Comparison of ENCODE assay signal across 17 mouse cellular contexts in genomic region chr9:50704907-50705306, GRCm38 (mm10). TPM values are rescaled to one million over a fixed set of nuclear protein-coding genes. Genes with fewer than 3 reads are reported as not detected.
"Had no signal": no experiment of that assay in that cellular context is flagged by ENCODE, and none has a peak within 500 bp of the region (broad histone marks: within the 10 kb centered on the region; RNA-seq: fewer than 3 reads in every experiment).

No protein-coding gene starts in this region.

- H3K36me3 ChIP-seq: stomach, embryonic 15.5 days had no signal

- H3K9ac ChIP-seq: neural tube, embryonic 15.5 days; stomach, embryonic 15.5 days had no signal

- H3K27me3 ChIP-seq: neural tube, embryonic 15.5 days; stomach, embryonic 15.5 days had no signal

- H3K4me3 ChIP-seq: neural tube, embryonic 15.5 days; stomach, embryonic 15.5 days had no signal

- H3K9me3 ChIP-seq: neural tube, embryonic 15.5 days; stomach, embryonic 15.5 days had no signal

- H3K4me2 ChIP-seq: neural tube, embryonic 15.5 days; stomach, embryonic 15.5 days had no signal

- H3K27ac ChIP-seq: neural tube, embryonic 15.5 days; stomach, embryonic 15.5 days; stomach, postnatal 0 days had no signal

- DNase-seq: retina, postnatal 1 day; right cerebral cortex, adult 18-20 months; right cerebral cortex, postnatal 14 days; right cerebral cortex, postnatal 25 days; right cerebral cortex, postnatal 4 days; spleen, adult 18-20 months; thymus, adult 18-20 months; thymus, adult 2 months; thymus, postnatal 14 days; thymus, postnatal 25 days; thymus, postnatal 36 days; thymus, postnatal 4 days had no signal

RNA-seq across cellular contexts. Expression of gene Dixdc1, which starts 34.4 kb away (rescaled TPM):
- total RNA-seq: neutrophil, adult 5-6 weeks had no signal

RNA-seq across cellular contexts. Expression of gene 2310030G06Rik, which starts 41.4 kb away (rescaled TPM):
- total RNA-seq: neutrophil, adult 5-6 weeks had no signal

RNA-seq across cellular contexts. Expression of gene Cryab, which starts 46.2 kb away (rescaled TPM):
- total RNA-seq: neutrophil, adult 5-6 weeks had no signal

RNA-seq across cellular contexts. Expression of gene Hspb2, which starts 47.2 kb away (rescaled TPM):
- total RNA-seq: neutrophil, adult 5-6 weeks had no signal
- polyA plus RNA-seq: neural tube, embryonic 14.5 days had no signal
